Mouse (Mus musculus) lung, embryonic 14.5 days (tissue): Measurements from ENCODE around the gene Fam13c. TPM values are rescaled to one million over a fixed set of nuclear protein-coding genes. Genes with fewer than 3 reads are reported as not detected.
A peak's percentile ranks its signal among the peaks of the same experiment; 100 is the strongest.

Source experiments
- ATAC-seq: fragments of 200-750 bp; cut with Nextera tagmentation; 2 replicates; pipeline ENCODE4 v1.8.0; 2017; ENCODE audit warnings: mild to moderate bottlenecking, moderate TSS enrichment, moderate library complexity; ENCODE audit not compliant: insufficient read depth
- DNase-seq: peaks from one replicate; pipeline ENCODE4 v3.0.0-alpha.2; 2015
- H3K27ac ChIP-seq: fragments of 300-500 bp; sonication (generic); 2 replicates; pipeline ENCODE4 v1.5.1; 2014; ENCODE audit warnings: low read depth, mild to moderate bottlenecking, moderate library complexity
- H3K27me3 ChIP-seq: fragments of 300-500 bp; sonication (generic); 2 replicates; pipeline ENCODE4 v1.6.1; 2014; ENCODE audit warnings: low read length, control low read depth; ENCODE audit not compliant: insufficient read depth
- H3K36me3 ChIP-seq: fragments of 300-500 bp; sonication (generic); 2 replicates; pipeline ENCODE4 v1.6.1; 2014; ENCODE audit warnings: control low read depth; ENCODE audit not compliant: insufficient read depth
- H3K4me1 ChIP-seq: fragments of 300-500 bp; sonication (generic); 2 replicates; pipeline ENCODE4 v1.6.1; 2014; ENCODE audit warnings: antibody characterized with exemption, control low read depth; ENCODE audit not compliant: insufficient read depth
- H3K4me2 ChIP-seq: fragments of 300-500 bp; sonication (generic); 2 replicates; pipeline ENCODE4 v1.6.1; 2014; ENCODE audit warnings: mild to moderate bottlenecking
- H3K4me3 ChIP-seq: fragments of 300-500 bp; sonication (generic); 2 replicates; pipeline ENCODE4 v1.5.1; 2014; ENCODE audit warnings: low read depth, low read length
- H3K9ac ChIP-seq: fragments of 300-500 bp; sonication (generic); 2 replicates; pipeline ENCODE4 v1.6.1; 2014
- H3K9me3 ChIP-seq: fragments of 300-500 bp; sonication (generic); 2 replicates; pipeline ENCODE4 v1.6.1; 2016; ENCODE audit warnings: low read depth, low read length, control low read depth
- CTCF ChIP-seq: IDR thresholded peaks from 2 replicates; pipeline ENCODE4 v1.5.1; 2016; ENCODE audit warnings: antibody characterized with exemption, low read depth
- WGBS: fragments of 180-500 bp; shearing (Covaris S2); extraction: QIAGEN DNeasy Blood & Tissue Kit; methylation state at CpG from one replicate; pipeline ENCODE4 v1.1.7; 2014; 5-methylcytosine and 5-hydroxymethylcytosine counted together
- polyA plus RNA-seq: library from polyadenylated mRNA; unstranded; fragments of >200 nt; fragmentation: Nextera tagmentation; extraction: Ambion mirVana; gene quantifications from 2 replicates; pipeline ENCODE4 v1.2.1, GENCODE M21; 2014

The Fam13c gene
- polyA plus RNA-seq, 1 experiment from 2014 or later = 9.7 TPM

- ATAC-seq (no peak), DNase-seq (no peak)
These were observed 18.4 kb downstream of the Fam13c start for GRCm38 (mm10) chr10:70458574-70459263.

GRCm38 (mm10) chr10:70465638-70466037 lies 25.4 kb downstream of the Fam13c start:
- no peaks in the 10 kb centered on the region for H3K27me3 ChIP-seq
- no peak overlapping the region for H3K4me3 ChIP-seq
- H3K27ac ChIP-seq = no peak overlapping the region
- TF ChIP-seq CTCF = no peak
- 81% methylated on average over 7 of the region's 7 CpGs for WGBS
- no peak overlapping the region for H3K9ac ChIP-seq
- DNase-seq (no peak), ATAC-seq (no peak)
- H3K4me1 ChIP-seq = no peaks in the 10 kb centered on the region
- H3K36me3 ChIP-seq = no peaks in the 10 kb centered on the region; the same call in 1 of the 2 replicates
- no peak overlapping the region for H3K4me2 ChIP-seq
- H3K9me3 ChIP-seq = no peaks in the 10 kb centered on the region

More at GRCm38 (mm10) chr10:70458574-70459263, 18.4 kb downstream of the Fam13c start:
- H3K27ac ChIP-seq = no peak overlapping the region
- H3K4me1 ChIP-seq = no peaks in the 10 kb centered on the region
- WGBS = 45% methylated on average over 11 of the region's 11 CpGs
- TF ChIP-seq CTCF = no peak
- H3K36me3 ChIP-seq = no peaks in the 10 kb centered on the region; the same call in 1 of the 2 replicates
- H3K9ac ChIP-seq = no peak overlapping the region
- H3K27me3 ChIP-seq = no peaks in the 10 kb centered on the region
- H3K4me3 ChIP-seq = no peak overlapping the region
- H3K4me2 ChIP-seq = no peak overlapping the region
- no peaks in the 10 kb centered on the region for H3K9me3 ChIP-seq

DNA sequence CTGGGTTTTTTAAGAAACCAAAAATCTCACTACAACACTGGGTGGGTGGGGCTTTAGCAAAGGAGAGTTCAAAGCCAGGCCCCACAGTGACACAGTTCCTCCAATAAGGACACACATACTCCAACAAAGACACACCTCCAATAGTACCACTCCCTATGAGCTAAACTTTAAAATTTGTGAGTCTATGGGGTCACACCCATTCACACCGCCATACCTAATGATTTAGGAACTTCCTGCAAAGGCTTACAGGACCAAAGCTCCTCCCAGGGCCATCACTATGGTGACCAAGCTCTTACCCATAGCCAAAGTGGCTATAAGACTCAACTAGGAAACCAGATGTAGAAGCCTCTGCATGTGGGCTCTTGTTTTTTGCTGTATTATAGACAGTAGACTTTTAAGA lies 30.6 kb downstream of the Fam13c start:
- H3K27ac ChIP-seq = no peak overlapping the region
- H3K4me1 ChIP-seq = no peaks in the 10 kb centered on the region
- no peaks in the 10 kb centered on the region for H3K36me3 ChIP-seq
- H3K4me2 ChIP-seq = no peak overlapping the region
- TF ChIP-seq CTCF = no peak
- WGBS = 69% methylated on average over 1 of the region's 1 CpGs
- H3K27me3 ChIP-seq = no peaks in the 10 kb centered on the region
- H3K9me3 ChIP-seq = no peaks in the 10 kb centered on the region
- no peak overlapping the region for H3K4me3 ChIP-seq
- DNase-seq (no peak), ATAC-seq (no peak)
- no peak overlapping the region for H3K9ac ChIP-seq

GRCm38 (mm10) chr10:70477741-70478145 lies 37.5 kb downstream of the Fam13c start:
- no peaks in the 10 kb centered on the region for H3K4me1 ChIP-seq
- WGBS = 84% methylated on average over 10 of the region's 10 CpGs
- DNase-seq (no peak), ATAC-seq (no peak)
- no peak overlapping the region for H3K9ac ChIP-seq
- no peak overlapping the region for H3K4me3 ChIP-seq
- no peak for TF ChIP-seq CTCF
- H3K27me3 ChIP-seq = no peaks in the 10 kb centered on the region
- H3K9me3 ChIP-seq = no peaks in the 10 kb centered on the region
- H3K4me2 ChIP-seq = no peak overlapping the region
- H3K27ac ChIP-seq = no peak overlapping the region
- H3K36me3 ChIP-seq = no peaks in the 10 kb centered on the region

DNA sequence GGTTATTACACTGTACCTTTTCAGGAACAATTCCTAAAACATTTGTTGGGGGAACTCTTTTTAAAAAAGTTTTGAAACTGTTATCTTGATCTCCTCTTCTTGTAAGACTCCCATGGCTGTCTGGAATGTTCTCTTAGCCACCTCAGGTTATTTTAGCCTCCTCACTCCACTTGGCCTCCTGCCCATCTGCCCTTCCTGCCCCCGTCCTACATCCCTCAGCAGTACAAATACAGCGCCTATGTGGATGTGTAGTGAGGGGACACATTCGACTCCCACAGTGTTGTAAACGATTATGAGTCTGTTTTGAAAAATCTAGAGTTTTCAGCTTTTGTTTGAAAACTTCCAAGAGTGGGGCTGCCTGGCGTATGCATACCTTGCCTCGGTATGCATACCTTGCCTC lies 43.5 kb downstream of the Fam13c start:
- ATAC-seq (no peak), DNase-seq (peak; percentile 37)
- Histone ChIP-seq H3K27ac (no peak overlapping the region), H3K9ac (no peak overlapping the region), H3K27me3 (no peaks in the 10 kb centered on the region), H3K36me3 (no peaks in the 10 kb centered on the region), H3K4me2 (no peak overlapping the region), H3K4me1 (peaks cover 3% of the 10 kb centered on the region; the same call in 1 of the 2 replicates), H3K9me3 (no peaks in the 10 kb centered on the region), H3K4me3 (no peak overlapping the region)
- WGBS = 53% methylated on average over 6 of the region's 6 CpGs
- no peak for TF ChIP-seq CTCF

DNA sequence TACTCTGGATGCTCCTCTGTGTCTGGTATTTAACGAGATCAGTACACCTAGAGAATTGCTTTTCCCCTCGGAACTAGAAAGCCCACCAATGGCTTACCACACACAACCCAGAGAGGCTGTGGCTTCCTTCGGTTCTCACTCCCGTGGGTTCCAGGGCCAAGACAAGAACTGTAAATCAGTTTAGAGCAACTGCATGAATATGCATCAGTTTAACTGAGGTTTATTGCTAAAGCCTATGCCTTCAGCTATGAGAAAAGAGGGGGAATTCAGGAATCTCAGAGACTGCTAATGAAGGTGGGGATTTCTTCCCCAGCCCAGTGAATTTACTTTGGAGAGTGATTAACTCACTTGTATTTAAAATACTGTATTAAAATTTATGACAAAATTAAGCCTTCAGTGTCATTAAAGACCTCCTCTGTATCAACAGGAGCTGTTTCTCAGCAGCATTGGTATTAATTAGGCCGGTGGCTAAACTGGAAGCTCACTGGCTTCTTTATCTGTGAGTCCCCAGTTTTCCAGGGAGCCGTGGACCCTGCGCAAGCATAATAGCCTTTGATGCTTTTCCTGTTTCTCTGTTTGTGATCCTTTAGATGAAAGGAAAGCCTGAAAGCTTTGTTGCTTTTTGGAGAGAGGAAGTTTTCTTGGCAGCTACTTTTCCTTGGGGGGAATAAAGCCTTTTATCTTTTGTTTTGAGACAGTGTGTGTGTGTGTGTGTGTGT lies 44.4 kb downstream of the Fam13c start:
- peak; percentile 72 for DNase-seq
- Histone ChIP-seq H3K4me3 (no peak overlapping the region), H3K36me3 (no peaks in the 10 kb centered on the region), H3K4me1 (peaks cover 3% of the 10 kb centered on the region; the same call in 1 of the 2 replicates), H3K27me3 (no peaks in the 10 kb centered on the region), H3K9me3 (no peaks in the 10 kb centered on the region), H3K9ac (no peak overlapping the region), H3K27ac (peak overlapping the region; percentile 38; the same call in 1 of the 2 replicates), H3K4me2 (no peak overlapping the region)
- TF ChIP-seq CTCF = no peak
- WGBS = 44% methylated on average over 7 of the region's 7 CpGs
- ATAC-seq = peak; percentile 17; the same call in 1 of the 2 replicates

GRCm38 (mm10) chr10:70485287-70485612 lies 45.0 kb downstream of the Fam13c start:
- no peak overlapping the region for H3K9ac ChIP-seq
- 49% methylated on average over 7 of the region's 7 CpGs for WGBS
- no peak for TF ChIP-seq CTCF
- H3K4me3 ChIP-seq = no peak overlapping the region
- no peaks in the 10 kb centered on the region for H3K36me3 ChIP-seq
- H3K27ac ChIP-seq = peak overlapping the region; percentile 42; the same call in 1 of the 2 replicates
- no peak overlapping the region for H3K4me2 ChIP-seq
- no peaks in the 10 kb centered on the region for H3K9me3 ChIP-seq
- H3K4me1 ChIP-seq = peaks cover 3% of the 10 kb centered on the region; the same call in 1 of the 2 replicates
- ATAC-seq (peak; percentile 56; the same call in 1 of the 2 replicates), DNase-seq (no peak)
- no peaks in the 10 kb centered on the region for H3K27me3 ChIP-seq
